Mouse (Mus musculus): Measurements from ENCODE around the gene Gm26620. TPM values are rescaled to one million over a fixed set of nuclear protein-coding genes. Genes with fewer than 3 reads are reported as not detected.

The Gm26620 gene
- polyA plus RNA-seq, 1 experiment from 2014 or later, result 1.1 TPM

- Histone ChIP-seq H3K4me1 (replicated peaks; ENCODE audit: control insufficient read depth, insufficient read depth, low read length) (no peaks in the 10 kb centered on the region), H3K9me3 (ENCODE audit: control insufficient read depth, low read length) (no peaks in the 10 kb centered on the region), H3K4me3 (replicated peaks; ENCODE audit: low read length) (no peak overlapping the region), H3K27me3 (replicated peaks; ENCODE audit: control insufficient read depth, insufficient read depth, low read length) (peaks cover 11% of the 10 kb centered on the region), H3K9ac (replicated peaks; ENCODE audit: low read depth, low read length) (no peak overlapping the region), H3K27ac (ENCODE audit: low read length) (no peak overlapping the region), H3K36me3 (ENCODE audit: control insufficient read depth, insufficient read depth) (no peaks in the 10 kb centered on the region), H3K4me2 (ENCODE audit: low read length) (no peak overlapping the region)
- ATAC-seq, result peak; percentile 73
- 29% methylated on average over 10 of the region's 10 CpGs for WGBS
Observed at GRCm38 (mm10) chr1:170901536-170902238, 16.8 kb downstream of the Gm26620 start.

GRCm38 (mm10) chr1:170903485-170903884 is 18.6 kb downstream of the Gm26620 start:
- 78% methylated on average over 5 of the region's 5 CpGs for WGBS

GRCm38 (mm10) chr1:170907111-170907455 is 22.2 kb downstream of the Gm26620 start:
- WGBS, result 24% methylated on average over 11 of the region's 11 CpGs
- peaks cover 28% of the 10 kb centered on the region for H3K27me3 ChIP-seq (replicated peaks; ENCODE audit: control insufficient read depth, insufficient read depth, low read length)
- ATAC-seq, result no peak

More at GRCm38 (mm10) chr1:170903485-170903884, 18.6 kb downstream of the Gm26620 start:
- H3K4me2 ChIP-seq (ENCODE audit: low read length), result no peak overlapping the region
- H3K4me1 ChIP-seq (replicated peaks; ENCODE audit: control insufficient read depth, insufficient read depth, low read length), result peaks cover 10% of the 10 kb centered on the region
- no peaks in the 10 kb centered on the region for H3K9me3 ChIP-seq (ENCODE audit: control insufficient read depth, low read length)
- H3K27ac ChIP-seq (ENCODE audit: low read length), result no peak overlapping the region
- ATAC-seq, result no peak
- no peak overlapping the region for H3K9ac ChIP-seq (replicated peaks; ENCODE audit: low read depth, low read length)
- peaks cover 24% of the 10 kb centered on the region for H3K27me3 ChIP-seq (replicated peaks; ENCODE audit: control insufficient read depth, insufficient read depth, low read length)
- no peaks in the 10 kb centered on the region for H3K36me3 ChIP-seq (ENCODE audit: control insufficient read depth, insufficient read depth)
- H3K4me3 ChIP-seq (replicated peaks; ENCODE audit: low read length), result no peak overlapping the region

GRCm38 (mm10) chr1:170907456-170908191 is 22.8 kb downstream of the Gm26620 start:
- Histone ChIP-seq H3K36me3 (ENCODE audit: control insufficient read depth, insufficient read depth) (no peaks in the 10 kb centered on the region), H3K27ac (ENCODE audit: low read length) (no peak overlapping the region)

More at GRCm38 (mm10) chr1:170907111-170907455, 22.2 kb downstream of the Gm26620 start:
- no peaks in the 10 kb centered on the region for H3K36me3 ChIP-seq (ENCODE audit: control insufficient read depth, insufficient read depth)
- no peak overlapping the region for H3K27ac ChIP-seq (ENCODE audit: low read length)
- no peaks in the 10 kb centered on the region for H3K9me3 ChIP-seq (ENCODE audit: control insufficient read depth, low read length)
- peak overlapping the region; percentile 66 for H3K4me3 ChIP-seq (replicated peaks; ENCODE audit: low read length)
- H3K4me2 ChIP-seq (ENCODE audit: low read length), result peak overlapping the region; percentile 98
- peaks cover 12% of the 10 kb centered on the region for H3K4me1 ChIP-seq (replicated peaks; ENCODE audit: control insufficient read depth, insufficient read depth, low read length)
- H3K9ac ChIP-seq (replicated peaks; ENCODE audit: low read depth, low read length), result peak overlapping the region; percentile 65

GRCm38 (mm10) chr1:170908341-170908740 is 23.5 kb downstream of the Gm26620 start:
- Histone ChIP-seq H3K27ac (ENCODE audit: low read length) (no peak overlapping the region), H3K9me3 (ENCODE audit: control insufficient read depth, low read length) (no peaks in the 10 kb centered on the region), H3K27me3 (replicated peaks; ENCODE audit: control insufficient read depth, insufficient read depth, low read length) (peaks cover 25% of the 10 kb centered on the region), H3K4me3 (replicated peaks; ENCODE audit: low read length) (peak overlapping the region; percentile 66), H3K4me2 (ENCODE audit: low read length) (peak overlapping the region; percentile 98), H3K36me3 (ENCODE audit: control insufficient read depth, insufficient read depth) (no peaks in the 10 kb centered on the region), H3K9ac (replicated peaks; ENCODE audit: low read depth, low read length) (peak overlapping the region; percentile 65), H3K4me1 (replicated peaks; ENCODE audit: control insufficient read depth, insufficient read depth, low read length) (peaks cover 12% of the 10 kb centered on the region)
- ATAC-seq, result peak; percentile 74
- 3% methylated on average over 21 of the region's 21 CpGs for WGBS

More at GRCm38 (mm10) chr1:170907456-170908191, 22.8 kb downstream of the Gm26620 start:
- WGBS, result under 1% methylated on average over 66 of the region's 71 CpGs
- Histone ChIP-seq H3K27me3 (replicated peaks; ENCODE audit: control insufficient read depth, insufficient read depth, low read length) (peaks cover 28% of the 10 kb centered on the region), H3K4me1 (replicated peaks; ENCODE audit: control insufficient read depth, insufficient read depth, low read length) (peaks cover 12% of the 10 kb centered on the region), H3K4me3 (replicated peaks; ENCODE audit: low read length) (peak overlapping the region; percentile 66), H3K9me3 (ENCODE audit: control insufficient read depth, low read length) (no peaks in the 10 kb centered on the region), H3K4me2 (ENCODE audit: low read length) (peak overlapping the region; percentile 98), H3K9ac (replicated peaks; ENCODE audit: low read depth, low read length) (peak overlapping the region; percentile 65)
- ATAC-seq, result peak; percentile 89

- no peak overlapping the region for H3K27ac ChIP-seq (ENCODE audit: low read length)
- WGBS, result 86% methylated on average over 11 of the region's 11 CpGs
- no peak overlapping the region for H3K9ac ChIP-seq (replicated peaks; ENCODE audit: low read depth, low read length)
- no peak overlapping the region for H3K4me2 ChIP-seq (ENCODE audit: low read length)
- H3K36me3 ChIP-seq (ENCODE audit: control insufficient read depth, insufficient read depth), result no peaks in the 10 kb centered on the region
- H3K4me3 ChIP-seq (replicated peaks; ENCODE audit: low read length), result no peak overlapping the region
- ATAC-seq, result no peak
- no peaks in the 10 kb centered on the region for H3K9me3 ChIP-seq (ENCODE audit: control insufficient read depth, low read length)
- H3K4me1 ChIP-seq (replicated peaks; ENCODE audit: control insufficient read depth, insufficient read depth, low read length), result peaks cover 12% of the 10 kb centered on the region
- peaks cover 19% of the 10 kb centered on the region for H3K27me3 ChIP-seq (replicated peaks; ENCODE audit: control insufficient read depth, insufficient read depth, low read length)
Observed at GRCm38 (mm10) chr1:170911907-170912660, 27.2 kb downstream of the Gm26620 start.

GRCm38 (mm10) chr1:170912891-170913615 is 28.2 kb downstream of the Gm26620 start, which contains the start of gene Fcrlb:
Gene Fcrlb, minus strand, starts transcription at chr1:170912941.
- no peak within 1 kb of the TSS for H3K27ac ChIP-seq (ENCODE audit: low read length)
- no peaks in the 10 kb centered on the region for H3K36me3 ChIP-seq (ENCODE audit: control insufficient read depth, insufficient read depth)
- H3K4me2 ChIP-seq (ENCODE audit: low read length), result no peak within 1 kb of the TSS
- WGBS, result 64% methylated on average over 5 of the region's 5 CpGs
- peaks cover 11% of the 10 kb centered on the region for H3K27me3 ChIP-seq (replicated peaks; ENCODE audit: control insufficient read depth, insufficient read depth, low read length)
- no peak for ATAC-seq
- H3K9ac ChIP-seq (replicated peaks; ENCODE audit: low read depth, low read length), result no peak within 1 kb of the TSS
- no peaks in the 10 kb centered on the region for H3K9me3 ChIP-seq (ENCODE audit: control insufficient read depth, low read length)
- H3K4me3 ChIP-seq (replicated peaks; ENCODE audit: low read length), result no peak within 1 kb of the TSS
- peaks cover 6% of the 10 kb centered on the region for H3K4me1 ChIP-seq (replicated peaks; ENCODE audit: control insufficient read depth, insufficient read depth, low read length)

GRCm38 (mm10) chr1:170915657-170916056 is 30.8 kb downstream of the Gm26620 start:
- 63% methylated on average over 5 of the region's 5 CpGs for WGBS
- no peak for ATAC-seq
- H3K4me1 ChIP-seq (replicated peaks; ENCODE audit: control insufficient read depth, insufficient read depth, low read length), result no peaks in the 10 kb centered on the region

More at GRCm38 (mm10) chr1:170915657-170916056, 30.8 kb downstream of the Gm26620 start:
- Histone ChIP-seq H3K4me2 (ENCODE audit: low read length) (no peak overlapping the region), H3K27me3 (replicated peaks; ENCODE audit: control insufficient read depth, insufficient read depth, low read length) (no peaks in the 10 kb centered on the region), H3K9ac (replicated peaks; ENCODE audit: low read depth, low read length) (no peak overlapping the region), H3K27ac (ENCODE audit: low read length) (no peak overlapping the region), H3K36me3 (ENCODE audit: control insufficient read depth, insufficient read depth) (no peaks in the 10 kb centered on the region), H3K4me3 (replicated peaks; ENCODE audit: low read length) (no peak overlapping the region), H3K9me3 (ENCODE audit: control insufficient read depth, low read length) (no peaks in the 10 kb centered on the region)

Measured in forebrain, embryonic 16.5 days (tissue).